In genomic region chr16:16921021-16921435, GRCm38 (mm10) we compare ENCODE assay signal across 10 mouse cellular contexts. TPM values are rescaled to one million over a fixed set of nuclear protein-coding genes. Genes with fewer than 3 reads are reported as not detected.
A peak's percentile ranks its signal among the peaks of the same experiment; 100 is the strongest.
DNase-seq lines count a peak whose midpoint lies in the region; ATAC-seq lines count a peak whose summit lies in the region.
"Had no signal": no experiment of that assay in that cellular context is flagged by ENCODE, and none has a peak within 500 bp of the region (broad histone marks: within the 10 kb centered on the region; RNA-seq: fewer than 3 reads in every experiment).

No protein-coding gene starts in this region.

- H3K36me3 ChIP-seq in hindbrain, embryonic 16.5 days (ENCODE audit: control insufficient read depth, insufficient read depth, low read length) = peaks cover 38% of the 10 kb centered on the region
- peaks cover 86% of the 10 kb centered on the region for H3K36me3 ChIP-seq in hindbrain, embryonic 12.5 days
- peaks cover 64% of the 10 kb centered on the region for H3K36me3 ChIP-seq in forebrain, embryonic 15.5 days

- H3K9ac ChIP-seq in hindbrain, embryonic 16.5 days (ENCODE audit: low read depth, low read length) = no peak overlapping the region
- H3K9ac ChIP-seq in hindbrain, embryonic 12.5 days = no peak overlapping the region
- no peak overlapping the region for H3K9ac ChIP-seq in forebrain, embryonic 15.5 days (replicated peaks)

- peak; percentile 12 for DNase-seq in CD4-positive helper T cell, adult 2 months (ENCODE audit: low read depth, low spot score)
- peak; percentile 58 for DNase-seq in adrenal gland, postnatal 25 days
- DNase-seq in gastrocnemius, postnatal 10 days = peak; percentile 20
- peak; percentile 31 to 47 for DNase-seq in lung, adult 18-20 months
- no peak for DNase-seq in thymus, postnatal 0 days (ENCODE audit: low spot score)

- H3K27ac ChIP-seq in hindbrain, embryonic 16.5 days (ENCODE audit: low read depth, low read length) = no peak overlapping the region
- no peak overlapping the region for H3K27ac ChIP-seq in hindbrain, embryonic 12.5 days
- H3K27ac ChIP-seq in forebrain, embryonic 15.5 days (replicated peaks) = no peak overlapping the region

- H3K4me3 ChIP-seq in hindbrain, embryonic 16.5 days (ENCODE audit: low read length) = no peak overlapping the region
- H3K4me3 ChIP-seq in hindbrain, embryonic 12.5 days = no peak overlapping the region
- H3K4me3 ChIP-seq in forebrain, embryonic 15.5 days = no peak overlapping the region
- H3K4me3 ChIP-seq: myocyte had no signal

- WGBS in hindbrain, embryonic 16.5 days = 68% methylated on average over 3 of the region's 3 CpGs
- 72% methylated on average over 3 of the region's 3 CpGs for WGBS in hindbrain, embryonic 12.5 days
- WGBS in forebrain, embryonic 15.5 days = 78% methylated on average over 3 of the region's 3 CpGs

- H3K4me1 ChIP-seq in hindbrain, embryonic 16.5 days (ENCODE audit: control insufficient read depth, insufficient read depth, low read depth, low read length) = no peaks in the 10 kb centered on the region
- no peaks in the 10 kb centered on the region for H3K4me1 ChIP-seq in hindbrain, embryonic 12.5 days
- H3K4me1 ChIP-seq in forebrain, embryonic 15.5 days = no peaks in the 10 kb centered on the region

- no peaks in the 10 kb centered on the region for H3K27me3 ChIP-seq in hindbrain, embryonic 16.5 days (replicated peaks; ENCODE audit: control insufficient read depth, insufficient read depth, low read length)
- no peaks in the 10 kb centered on the region for H3K27me3 ChIP-seq in hindbrain, embryonic 12.5 days
- no peaks in the 10 kb centered on the region for H3K27me3 ChIP-seq in forebrain, embryonic 15.5 days

- H3K4me2 ChIP-seq in hindbrain, embryonic 16.5 days (ENCODE audit: low read length) = no peak overlapping the region
- H3K4me2 ChIP-seq in hindbrain, embryonic 12.5 days (replicated peaks) = no peak overlapping the region
- H3K4me2 ChIP-seq in forebrain, embryonic 15.5 days (replicated peaks) = no peak overlapping the region

- H3K9me3 ChIP-seq in hindbrain, embryonic 16.5 days (ENCODE audit: control insufficient read depth, low read length) = no peaks in the 10 kb centered on the region
- H3K9me3 ChIP-seq in hindbrain, embryonic 12.5 days (replicated peaks) = no peaks in the 10 kb centered on the region
- no peaks in the 10 kb centered on the region for H3K9me3 ChIP-seq in forebrain, embryonic 15.5 days

- ATAC-seq in hindbrain, embryonic 16.5 days = peak; percentile 35; the same call in 1 of the 2 replicates
- ATAC-seq in hindbrain, embryonic 12.5 days (ENCODE audit: low FRiP score) = no peak
- ATAC-seq in forebrain, embryonic 15.5 days (replicated peaks) = no peak; the same call in 1 of the 2 replicates

RNA-seq across cellular contexts. Expression of gene Ppm1f, which starts 24.8 kb away (rescaled TPM):
- 25.7 and 33.8 TPM in 2 replicates for polyA plus RNA-seq in hindbrain, embryonic 16.5 days (2015; fragmentation: Nextera tagmentation; extraction: Ambion mirVana)
- polyA plus RNA-seq in hindbrain, embryonic 12.5 days (2016; fragmentation: Nextera tagmentation; extraction: Ambion mirVana) = 36.3 and 37.9 TPM in 2 replicates
- 42.7 and 45.4 TPM in 2 replicates for total RNA-seq in adrenal gland, postnatal 25 days (2021)
- total RNA-seq in gastrocnemius, postnatal 10 days (2021) = 10 to 100 TPM; 18.4 to 24.9 TPM
- polyA plus RNA-seq in thymus, postnatal 0 days (2015; fragmentation: Nextera tagmentation; extraction: Ambion mirVana) = 18.1 and 19.8 TPM in 2 replicates
- 25.4 and 26.4 TPM in 2 replicates for polyA plus RNA-seq in forebrain, embryonic 15.5 days (2015; fragmentation: Nextera tagmentation; extraction: Ambion mirVana)

RNA-seq across cellular contexts. Expression of gene Vpreb1, which starts 50.4 kb away (rescaled TPM):
- 0.85 and 1.3 TPM in 2 replicates for polyA plus RNA-seq in hindbrain, embryonic 16.5 days (2015; fragmentation: Nextera tagmentation; extraction: Ambion mirVana)
- 1.6 and 2.5 TPM in 2 replicates for polyA plus RNA-seq in hindbrain, embryonic 12.5 days (2016; fragmentation: Nextera tagmentation; extraction: Ambion mirVana)
- 0.91 TPM in 1 of 2 replicates, not detected in the other for total RNA-seq in adrenal gland, postnatal 25 days (2021)
- under 1 TPM in 1 of 2 experiments, not detected in 1; 0.72 TPM for total RNA-seq in gastrocnemius, postnatal 10 days (2021)
- 6.3 and 7.3 TPM in 2 replicates for polyA plus RNA-seq in thymus, postnatal 0 days (2015; fragmentation: Nextera tagmentation; extraction: Ambion mirVana)
- polyA plus RNA-seq in forebrain, embryonic 15.5 days (2015; fragmentation: Nextera tagmentation; extraction: Ambion mirVana) = 1.7 and 2.7 TPM in 2 replicates

RNA-seq across cellular contexts. Expression of gene Top3b, which starts 50.5 kb away (rescaled TPM):
- polyA plus RNA-seq in hindbrain, embryonic 16.5 days (2015; fragmentation: Nextera tagmentation; extraction: Ambion mirVana) = 63.1 and 74.5 TPM in 2 replicates
- polyA plus RNA-seq in hindbrain, embryonic 12.5 days (2016; fragmentation: Nextera tagmentation; extraction: Ambion mirVana) = 74.2 and 81.7 TPM in 2 replicates
- total RNA-seq in adrenal gland, postnatal 25 days (2021) = 74.9 and 75.2 TPM in 2 replicates
- total RNA-seq in gastrocnemius, postnatal 10 days (2021) = 10 to 100 TPM; 20.4 to 28.5 TPM
- polyA plus RNA-seq in thymus, postnatal 0 days (2015; fragmentation: Nextera tagmentation; extraction: Ambion mirVana) = 53.2 and 59.6 TPM in 2 replicates
- 68.8 and 75.8 TPM in 2 replicates for polyA plus RNA-seq in forebrain, embryonic 15.5 days (2015; fragmentation: Nextera tagmentation; extraction: Ambion mirVana)

RNA-seq across cellular contexts. Expression of gene Igll1, which starts 57.2 kb away (rescaled TPM):
- polyA plus RNA-seq in hindbrain, embryonic 16.5 days (2015; fragmentation: Nextera tagmentation; extraction: Ambion mirVana) = not detected in 2 replicates
- not detected in 2 replicates for polyA plus RNA-seq in hindbrain, embryonic 12.5 days (2016; fragmentation: Nextera tagmentation; extraction: Ambion mirVana)
- total RNA-seq in adrenal gland, postnatal 25 days (2021) = not detected in 2 replicates
- 1 to 10 TPM in 1 of 2 experiments, not detected in 1; 1.2 TPM for total RNA-seq in gastrocnemius, postnatal 10 days (2021)
- polyA plus RNA-seq in thymus, postnatal 0 days (2015; fragmentation: Nextera tagmentation; extraction: Ambion mirVana) = 0.62 and 0.64 TPM in 2 replicates
- polyA plus RNA-seq in forebrain, embryonic 15.5 days (2015; fragmentation: Nextera tagmentation; extraction: Ambion mirVana) = not detected in 2 replicates
- polyA plus RNA-seq: heart, embryonic 14.5 days; myocyte had no signal
